Mouse (Mus musculus): Measurements from ENCODE around the gene Smurf2. TPM values are rescaled to one million over a fixed set of nuclear protein-coding genes. Genes with fewer than 3 reads are reported as not detected.
A peak's percentile ranks its signal among the peaks of the same experiment; 100 is the strongest.

The Smurf2 gene
- polyA plus RNA-seq (2014; fragmentation: Nextera tagmentation; extraction: Ambion mirVana) = 23.0 and 23.5 TPM in 2 replicates

GRCm38 (mm10) chr11:106920551-106921379, at the start of gene Smurf2:
Gene Smurf2 (minus strand): TSS chr11:106920715.
- H3K36me3 ChIP-seq (ENCODE audit: control insufficient read depth, insufficient read depth, low read length) = no peaks in the 10 kb centered on the region
- 4% methylated on average over 38 of the region's 72 CpGs for WGBS

DNA sequence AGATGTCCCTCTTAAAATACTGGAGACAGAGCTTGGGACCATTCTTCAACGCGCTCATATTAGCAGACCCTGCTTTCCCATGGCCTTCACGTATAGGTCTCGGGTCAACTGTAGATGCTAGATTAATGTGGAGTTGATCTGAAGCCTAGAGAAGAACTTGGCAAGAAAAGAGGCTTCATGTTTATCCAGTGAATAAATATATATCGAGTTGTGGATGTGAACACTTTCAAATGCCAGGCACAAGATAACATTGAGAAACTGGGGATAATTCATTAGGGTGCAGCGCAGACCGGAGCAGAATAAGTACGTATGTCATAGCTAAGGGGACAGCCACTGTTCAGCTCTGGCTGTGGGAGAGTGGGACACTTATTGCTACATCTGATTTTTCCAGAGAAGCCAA, 49.3 kb upstream of the Smurf2 start:
- no peak overlapping the region for H3K4me2 ChIP-seq (replicated peaks; ENCODE audit: low read depth, low read length)
- no peak overlapping the region for H3K9ac ChIP-seq (replicated peaks; ENCODE audit: low read depth, low read length)
- H3K4me3 ChIP-seq (ENCODE audit: low read depth, low read length) = no peak overlapping the region
- H3K27me3 ChIP-seq (ENCODE audit: control insufficient read depth, insufficient read depth, low read length) = no peaks in the 10 kb centered on the region
- no peak for ATAC-seq (ENCODE audit: insufficient number of reproducible peaks, insufficient read depth, low FRiP score, low read depth)
- H3K36me3 ChIP-seq (ENCODE audit: control insufficient read depth, insufficient read depth, low read length) = no peaks in the 10 kb centered on the region
- H3K27ac ChIP-seq (ENCODE audit: low read length) = no peak overlapping the region
- 64% methylated on average over 8 of the region's 8 CpGs for WGBS
- H3K9me3 ChIP-seq (ENCODE audit: control insufficient read depth, low read depth, low read length) = no peaks in the 10 kb centered on the region
- H3K4me1 ChIP-seq (ENCODE audit: control insufficient read depth, insufficient read depth, low read length) = no peaks in the 10 kb centered on the region

More at GRCm38 (mm10) chr11:106920551-106921379, at the start of gene Smurf2:
- Histone ChIP-seq H3K27me3 (ENCODE audit: control insufficient read depth, insufficient read depth, low read length) (no peaks in the 10 kb centered on the region), H3K4me1 (ENCODE audit: control insufficient read depth, insufficient read depth, low read length) (peaks cover 18% of the 10 kb centered on the region; the same call in 1 of the 2 replicates), H3K9ac (replicated peaks; ENCODE audit: low read depth, low read length) (peak within 1 kb of the TSS; percentile 94), H3K4me2 (replicated peaks; ENCODE audit: low read depth, low read length) (peak within 1 kb of the TSS; percentile 76), H3K4me3 (ENCODE audit: low read depth, low read length) (peak within 1 kb of the TSS; percentile 92), H3K9me3 (ENCODE audit: control insufficient read depth, low read depth, low read length) (no peaks in the 10 kb centered on the region), H3K27ac (ENCODE audit: low read length) (peak within 1 kb of the TSS; percentile 94)
- ATAC-seq (ENCODE audit: insufficient number of reproducible peaks, insufficient read depth, low FRiP score, low read depth) = peak; percentile 97

GRCm38 (mm10) chr11:106967630-106968029, 47.1 kb upstream of the Smurf2 start:
- Histone ChIP-seq H3K4me3 (ENCODE audit: low read depth, low read length) (no peak overlapping the region), H3K27me3 (ENCODE audit: control insufficient read depth, insufficient read depth, low read length) (no peaks in the 10 kb centered on the region), H3K9ac (replicated peaks; ENCODE audit: low read depth, low read length) (no peak overlapping the region), H3K4me1 (ENCODE audit: control insufficient read depth, insufficient read depth, low read length) (no peaks in the 10 kb centered on the region), H3K4me2 (replicated peaks; ENCODE audit: low read depth, low read length) (no peak overlapping the region), H3K36me3 (ENCODE audit: control insufficient read depth, insufficient read depth, low read length) (no peaks in the 10 kb centered on the region), H3K27ac (ENCODE audit: low read length) (no peak overlapping the region; the same call in 1 of the 2 replicates), H3K9me3 (ENCODE audit: control insufficient read depth, low read depth, low read length) (no peaks in the 10 kb centered on the region)
- WGBS = 50% methylated on average over 10 of the region's 10 CpGs
- no peak for ATAC-seq (ENCODE audit: insufficient number of reproducible peaks, insufficient read depth, low FRiP score, low read depth)

GRCm38 (mm10) chr11:106965881-106966280, 45.4 kb upstream of the Smurf2 start:
- Histone ChIP-seq H3K36me3 (ENCODE audit: control insufficient read depth, insufficient read depth, low read length) (no peaks in the 10 kb centered on the region), H3K4me3 (ENCODE audit: low read depth, low read length) (no peak overlapping the region), H3K4me1 (ENCODE audit: control insufficient read depth, insufficient read depth, low read length) (no peaks in the 10 kb centered on the region), H3K9ac (replicated peaks; ENCODE audit: low read depth, low read length) (no peak overlapping the region), H3K27ac (ENCODE audit: low read length) (no peak overlapping the region), H3K9me3 (ENCODE audit: control insufficient read depth, low read depth, low read length) (no peaks in the 10 kb centered on the region), H3K4me2 (replicated peaks; ENCODE audit: low read depth, low read length) (no peak overlapping the region), H3K27me3 (ENCODE audit: control insufficient read depth, insufficient read depth, low read length) (no peaks in the 10 kb centered on the region)
- 83% methylated on average over 4 of the region's 4 CpGs for WGBS
- no peak for ATAC-seq (ENCODE audit: insufficient number of reproducible peaks, insufficient read depth, low FRiP score, low read depth)

- Histone ChIP-seq H3K4me2 (replicated peaks; ENCODE audit: low read depth, low read length) (no peak overlapping the region), H3K27ac (ENCODE audit: low read length) (no peak overlapping the region; the same call in 1 of the 2 replicates), H3K36me3 (ENCODE audit: control insufficient read depth, insufficient read depth, low read length) (no peaks in the 10 kb centered on the region), H3K4me3 (ENCODE audit: low read depth, low read length) (no peak overlapping the region), H3K9ac (replicated peaks; ENCODE audit: low read depth, low read length) (no peak overlapping the region), H3K9me3 (ENCODE audit: control insufficient read depth, low read depth, low read length) (no peaks in the 10 kb centered on the region), H3K27me3 (ENCODE audit: control insufficient read depth, insufficient read depth, low read length) (no peaks in the 10 kb centered on the region), H3K4me1 (ENCODE audit: control insufficient read depth, insufficient read depth, low read length) (no peaks in the 10 kb centered on the region)
- ATAC-seq (ENCODE audit: insufficient number of reproducible peaks, insufficient read depth, low FRiP score, low read depth) = no peak
- WGBS = 81% methylated on average over 9 of the region's 9 CpGs
Measured at GRCm38 (mm10) chr11:106962310-106962709, 41.8 kb upstream of the Smurf2 start.

GRCm38 (mm10) chr11:106961471-106962081, 41.1 kb upstream of the Smurf2 start:
- Histone ChIP-seq H3K27me3 (ENCODE audit: control insufficient read depth, insufficient read depth, low read length) (no peaks in the 10 kb centered on the region), H3K9ac (replicated peaks; ENCODE audit: low read depth, low read length) (no peak overlapping the region), H3K4me3 (ENCODE audit: low read depth, low read length) (no peak overlapping the region), H3K4me1 (ENCODE audit: control insufficient read depth, insufficient read depth, low read length) (no peaks in the 10 kb centered on the region), H3K27ac (ENCODE audit: low read length) (no peak overlapping the region; the same call in 1 of the 2 replicates), H3K36me3 (ENCODE audit: control insufficient read depth, insufficient read depth, low read length) (no peaks in the 10 kb centered on the region), H3K4me2 (replicated peaks; ENCODE audit: low read depth, low read length) (no peak overlapping the region), H3K9me3 (ENCODE audit: control insufficient read depth, low read depth, low read length) (no peaks in the 10 kb centered on the region)
- 65% methylated on average over 13 of the region's 13 CpGs for WGBS
- ATAC-seq (ENCODE audit: insufficient number of reproducible peaks, insufficient read depth, low FRiP score, low read depth) = no peak

- H3K36me3 ChIP-seq (ENCODE audit: control insufficient read depth, insufficient read depth, low read length) = no peaks in the 10 kb centered on the region
- H3K4me3 ChIP-seq (ENCODE audit: low read depth, low read length) = no peak overlapping the region
- no peaks in the 10 kb centered on the region for H3K4me1 ChIP-seq (ENCODE audit: control insufficient read depth, insufficient read depth, low read length)
- H3K9me3 ChIP-seq (ENCODE audit: control insufficient read depth, low read depth, low read length) = no peaks in the 10 kb centered on the region
- WGBS = 92% methylated on average over 5 of the region's 5 CpGs
- H3K27me3 ChIP-seq (ENCODE audit: control insufficient read depth, insufficient read depth, low read length) = no peaks in the 10 kb centered on the region
- no peak overlapping the region for H3K9ac ChIP-seq (replicated peaks; ENCODE audit: low read depth, low read length)
- H3K27ac ChIP-seq (ENCODE audit: low read length) = no peak overlapping the region
- no peak overlapping the region for H3K4me2 ChIP-seq (replicated peaks; ENCODE audit: low read depth, low read length)
- ATAC-seq (ENCODE audit: insufficient number of reproducible peaks, insufficient read depth, low FRiP score, low read depth) = no peak
Measured at GRCm38 (mm10) chr11:106959121-106959520, 38.6 kb upstream of the Smurf2 start.

GRCm38 (mm10) chr11:106958407-106959071, 38.0 kb upstream of the Smurf2 start:
- no peak overlapping the region for H3K4me3 ChIP-seq (ENCODE audit: low read depth, low read length)
- H3K4me2 ChIP-seq (replicated peaks; ENCODE audit: low read depth, low read length) = no peak overlapping the region
- H3K27me3 ChIP-seq (ENCODE audit: control insufficient read depth, insufficient read depth, low read length) = no peaks in the 10 kb centered on the region
- H3K9ac ChIP-seq (replicated peaks; ENCODE audit: low read depth, low read length) = no peak overlapping the region
- H3K27ac ChIP-seq (ENCODE audit: low read length) = no peak overlapping the region
- H3K36me3 ChIP-seq (ENCODE audit: control insufficient read depth, insufficient read depth, low read length) = no peaks in the 10 kb centered on the region
- no peaks in the 10 kb centered on the region for H3K4me1 ChIP-seq (ENCODE audit: control insufficient read depth, insufficient read depth, low read length)
- H3K9me3 ChIP-seq (ENCODE audit: control insufficient read depth, low read depth, low read length) = no peaks in the 10 kb centered on the region
- no peak for ATAC-seq (ENCODE audit: insufficient number of reproducible peaks, insufficient read depth, low FRiP score, low read depth)
- WGBS = 76% methylated on average over 6 of the region's 6 CpGs

All from stomach, embryonic 14.5 days (tissue).